Mouse (Mus musculus) lung, embryonic 14.5 days (tissue): ENCODE measurements around the gene Cd34. TPM values are rescaled to one million over a fixed set of nuclear protein-coding genes. Genes with fewer than 3 reads are reported as not detected.

Source experiments
- ATAC-seq: fragments of 200-750 bp; cut with Nextera tagmentation; 2 replicates; pipeline ENCODE4 v1.8.0; 2017; ENCODE audit warnings: mild to moderate bottlenecking, moderate TSS enrichment, moderate library complexity; ENCODE audit not compliant: insufficient read depth
- DNase-seq: peaks from one replicate; pipeline ENCODE4 v3.0.0-alpha.2; 2015
- H3K27ac ChIP-seq: fragments of 300-500 bp; sonication (generic); 2 replicates; pipeline ENCODE4 v1.5.1; 2014; ENCODE audit warnings: low read depth, mild to moderate bottlenecking, moderate library complexity
- H3K27me3 ChIP-seq: fragments of 300-500 bp; sonication (generic); 2 replicates; pipeline ENCODE4 v1.6.1; 2014; ENCODE audit warnings: low read length, control low read depth; ENCODE audit not compliant: insufficient read depth
- H3K36me3 ChIP-seq: fragments of 300-500 bp; sonication (generic); 2 replicates; pipeline ENCODE4 v1.6.1; 2014; ENCODE audit warnings: control low read depth; ENCODE audit not compliant: insufficient read depth
- H3K4me1 ChIP-seq: fragments of 300-500 bp; sonication (generic); 2 replicates; pipeline ENCODE4 v1.6.1; 2014; ENCODE audit warnings: antibody characterized with exemption, control low read depth; ENCODE audit not compliant: insufficient read depth
- H3K4me2 ChIP-seq: fragments of 300-500 bp; sonication (generic); 2 replicates; pipeline ENCODE4 v1.6.1; 2014; ENCODE audit warnings: mild to moderate bottlenecking
- H3K4me3 ChIP-seq: fragments of 300-500 bp; sonication (generic); 2 replicates; pipeline ENCODE4 v1.5.1; 2014; ENCODE audit warnings: low read depth, low read length
- H3K9ac ChIP-seq: fragments of 300-500 bp; sonication (generic); 2 replicates; pipeline ENCODE4 v1.6.1; 2014
- H3K9me3 ChIP-seq: fragments of 300-500 bp; sonication (generic); 2 replicates; pipeline ENCODE4 v1.6.1; 2016; ENCODE audit warnings: low read depth, low read length, control low read depth
- CTCF ChIP-seq: IDR thresholded peaks from 2 replicates; pipeline ENCODE4 v1.5.1; 2016; ENCODE audit warnings: antibody characterized with exemption, low read depth
- WGBS: fragments of 180-500 bp; shearing (Covaris S2); extraction: QIAGEN DNeasy Blood & Tissue Kit; methylation state at CpG from one replicate; pipeline ENCODE4 v1.1.7; 2014; 5-methylcytosine and 5-hydroxymethylcytosine counted together
- polyA plus RNA-seq: library from polyadenylated mRNA; unstranded; fragments of >200 nt; fragmentation: Nextera tagmentation; extraction: Ambion mirVana; gene quantifications from 2 replicates; pipeline ENCODE4 v1.2.1, GENCODE M21; 2014

The Cd34 gene
- polyA plus RNA-seq, 1 experiment from 2014 or later, result 164 TPM

DNA sequence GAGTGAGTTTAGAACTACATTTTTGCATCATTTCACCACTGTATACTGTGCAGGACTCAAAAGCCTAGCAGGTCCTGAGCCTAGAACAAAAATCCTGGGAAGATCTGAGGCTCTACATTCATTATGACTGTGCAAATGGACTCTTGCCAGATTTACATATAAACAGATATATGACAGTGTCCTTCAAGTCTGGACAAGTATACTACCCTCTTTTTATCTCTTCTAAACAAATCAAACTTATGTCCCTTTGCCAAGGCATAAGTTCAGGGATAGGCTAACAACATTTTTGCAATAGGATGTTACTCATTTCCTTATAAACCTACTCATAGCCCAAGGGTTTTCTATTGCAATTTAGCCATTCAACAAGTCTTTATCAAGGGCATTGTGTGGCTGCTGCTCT lies 24.1 kb downstream of the Cd34 start:
- no peaks in the 10 kb centered on the region for H3K9me3 ChIP-seq
- peak; percentile 83 for DNase-seq
- no peak overlapping the region for H3K4me2 ChIP-seq
- H3K27ac ChIP-seq, result no peak overlapping the region
- TF ChIP-seq CTCF, result no peak
- no peak overlapping the region for H3K9ac ChIP-seq
- no peak overlapping the region for H3K4me3 ChIP-seq
- no peaks in the 10 kb centered on the region for H3K4me1 ChIP-seq
- H3K27me3 ChIP-seq, result no peaks in the 10 kb centered on the region
- no peaks in the 10 kb centered on the region for H3K36me3 ChIP-seq
- peak; percentile 90 for ATAC-seq

DNA sequence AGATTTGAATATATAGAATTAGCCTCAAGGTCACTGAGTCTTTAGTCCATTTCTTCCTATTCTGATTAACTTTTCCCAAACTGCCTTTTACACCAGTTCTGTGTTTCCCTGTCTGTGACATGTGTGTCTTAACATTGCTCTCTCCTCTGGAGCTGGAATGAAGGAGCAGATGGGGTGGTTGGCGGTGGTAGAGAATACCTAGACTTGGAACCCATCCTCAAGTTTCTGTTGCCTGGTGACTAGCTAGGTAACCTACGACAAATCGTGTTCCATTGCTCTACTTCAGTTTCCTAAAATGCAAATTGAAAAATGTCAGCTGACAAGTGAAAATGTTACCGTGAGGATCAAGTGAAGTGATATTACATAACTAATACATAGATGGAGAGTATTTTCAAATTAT lies 33.4 kb downstream of the Cd34 start:
- no peaks in the 10 kb centered on the region for H3K27me3 ChIP-seq
- no peak overlapping the region for H3K27ac ChIP-seq
- WGBS, result 87% methylated on average over 4 of the region's 4 CpGs
- TF ChIP-seq CTCF, result no peak
- no peak overlapping the region for H3K9ac ChIP-seq
- H3K36me3 ChIP-seq, result no peaks in the 10 kb centered on the region
- no peaks in the 10 kb centered on the region; the same call in 1 of the 2 replicates for H3K4me1 ChIP-seq
- ATAC-seq (no peak), DNase-seq (no peak)
- H3K4me3 ChIP-seq, result no peak overlapping the region
- no peaks in the 10 kb centered on the region for H3K9me3 ChIP-seq
- no peak overlapping the region for H3K4me2 ChIP-seq

DNA sequence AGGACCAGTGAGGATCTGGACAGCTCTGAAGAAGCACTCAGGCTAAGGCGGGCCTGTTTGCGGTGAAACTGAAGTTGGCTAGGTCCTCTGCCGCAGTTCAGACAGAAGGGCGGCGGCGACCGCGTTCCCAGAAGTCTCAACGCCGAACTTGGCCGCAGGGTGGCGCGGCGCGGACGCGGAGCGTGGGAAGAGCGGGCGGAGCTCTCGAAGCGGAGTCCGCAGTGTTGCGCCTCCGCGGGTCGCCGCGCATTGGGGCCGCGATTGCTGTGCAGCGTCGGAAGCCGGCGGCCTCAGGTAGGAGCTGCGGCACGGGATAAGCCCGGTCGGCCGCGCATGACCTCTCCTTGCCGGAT lies 37.5 kb downstream of the Cd34 start:
- DNase-seq (peak; percentile 95), ATAC-seq (peak; percentile 93)
- WGBS, result 0% methylated on average over 42 of the region's 42 CpGs
- TF ChIP-seq CTCF, result peak; percentile 84
- Histone ChIP-seq H3K9ac (peak overlapping the region; percentile 66), H3K4me3 (peak overlapping the region; percentile 67), H3K27ac (no peak overlapping the region), H3K27me3 (no peaks in the 10 kb centered on the region), H3K4me1 (peaks cover 6% of the 10 kb centered on the region), H3K9me3 (no peaks in the 10 kb centered on the region), H3K4me2 (peak overlapping the region; percentile 95), H3K36me3 (no peaks in the 10 kb centered on the region)

DNA sequence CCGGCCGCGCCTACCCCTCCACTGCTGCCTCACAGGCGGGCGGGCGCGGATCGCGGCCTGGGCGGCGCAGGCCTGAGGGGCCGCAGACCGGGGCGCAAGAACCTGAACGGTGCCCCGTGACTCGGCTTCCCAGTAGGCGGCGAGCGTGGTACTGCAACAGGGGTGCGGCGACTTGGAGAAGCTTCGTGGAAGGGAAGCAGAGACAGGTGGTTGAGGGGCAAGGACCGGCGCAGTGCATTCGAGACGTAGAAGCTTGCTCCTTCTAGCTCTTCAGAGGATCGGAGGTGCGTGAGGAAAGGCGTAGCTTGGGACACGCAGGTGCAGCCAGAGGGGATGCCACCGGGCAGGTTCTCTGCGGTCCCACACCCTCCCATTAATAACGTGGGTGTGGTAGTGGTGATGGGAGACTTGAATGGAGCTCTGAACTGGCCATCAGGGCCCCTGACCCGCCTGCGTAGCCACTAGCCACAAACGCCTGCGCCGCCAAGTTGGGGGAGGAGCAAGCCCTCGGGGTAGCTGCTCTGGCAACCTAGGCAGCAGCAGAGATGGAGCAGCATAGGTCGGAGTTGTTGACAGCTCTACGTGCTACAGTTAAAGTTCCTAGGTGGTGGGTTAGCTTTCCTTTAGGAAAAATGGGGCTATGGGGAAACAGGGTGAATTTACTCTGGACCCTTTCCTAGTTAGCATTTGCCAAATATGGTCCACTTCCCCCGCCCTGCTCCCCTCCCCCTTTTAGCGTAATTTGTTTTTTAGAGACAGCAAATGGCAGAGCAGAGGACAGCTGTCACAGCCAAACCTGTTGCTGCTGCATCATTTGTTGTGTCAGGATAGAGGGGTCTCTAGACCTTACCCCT lies 38.1 kb downstream of the Cd34 start:
- Histone ChIP-seq H3K4me1 (peaks cover 6% of the 10 kb centered on the region), H3K36me3 (no peaks in the 10 kb centered on the region), H3K9ac (peak overlapping the region; percentile 66), H3K27ac (no peak overlapping the region), H3K9me3 (no peaks in the 10 kb centered on the region), H3K4me2 (peak overlapping the region; percentile 95), H3K4me3 (peak overlapping the region; percentile 67), H3K27me3 (no peaks in the 10 kb centered on the region)
- DNase-seq, result peak; percentile 79
- peak; percentile 94 for ATAC-seq
- WGBS, result under 1% methylated on average over 44 of the region's 44 CpGs
- TF ChIP-seq CTCF, result peak; percentile 45

DNA sequence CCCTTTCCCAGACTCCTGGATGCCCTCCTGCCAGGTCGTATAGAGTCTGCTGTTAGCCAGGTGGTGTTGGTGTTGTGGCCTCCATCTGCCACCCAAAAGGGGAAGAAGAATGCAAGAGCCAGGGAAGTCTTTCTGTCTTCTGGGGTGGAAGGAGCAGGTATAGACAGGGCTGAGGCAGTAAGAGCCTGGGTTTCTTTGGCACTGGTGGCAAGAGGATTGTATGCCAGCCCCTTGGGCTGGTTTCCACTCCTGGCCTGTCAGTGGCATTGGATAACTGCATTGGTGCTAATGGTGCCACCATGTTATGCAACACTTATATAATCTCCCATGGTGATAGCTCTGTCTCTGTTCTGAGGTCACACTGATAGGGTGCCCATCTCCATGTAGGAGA lies 38.7 kb downstream of the Cd34 start:
- Histone ChIP-seq H3K27me3 (no peaks in the 10 kb centered on the region), H3K36me3 (no peaks in the 10 kb centered on the region), H3K27ac (no peak overlapping the region), H3K9me3 (no peaks in the 10 kb centered on the region), H3K4me1 (peaks cover 6% of the 10 kb centered on the region), H3K9ac (no peak overlapping the region), H3K4me3 (peak overlapping the region; percentile 67; the same call in 1 of the 2 replicates), H3K4me2 (peak overlapping the region; percentile 95)
- 5% methylated on average over 1 of the region's 1 CpGs for WGBS
- no peak for DNase-seq
- TF ChIP-seq CTCF, result no peak
- ATAC-seq, result no peak

DNA sequence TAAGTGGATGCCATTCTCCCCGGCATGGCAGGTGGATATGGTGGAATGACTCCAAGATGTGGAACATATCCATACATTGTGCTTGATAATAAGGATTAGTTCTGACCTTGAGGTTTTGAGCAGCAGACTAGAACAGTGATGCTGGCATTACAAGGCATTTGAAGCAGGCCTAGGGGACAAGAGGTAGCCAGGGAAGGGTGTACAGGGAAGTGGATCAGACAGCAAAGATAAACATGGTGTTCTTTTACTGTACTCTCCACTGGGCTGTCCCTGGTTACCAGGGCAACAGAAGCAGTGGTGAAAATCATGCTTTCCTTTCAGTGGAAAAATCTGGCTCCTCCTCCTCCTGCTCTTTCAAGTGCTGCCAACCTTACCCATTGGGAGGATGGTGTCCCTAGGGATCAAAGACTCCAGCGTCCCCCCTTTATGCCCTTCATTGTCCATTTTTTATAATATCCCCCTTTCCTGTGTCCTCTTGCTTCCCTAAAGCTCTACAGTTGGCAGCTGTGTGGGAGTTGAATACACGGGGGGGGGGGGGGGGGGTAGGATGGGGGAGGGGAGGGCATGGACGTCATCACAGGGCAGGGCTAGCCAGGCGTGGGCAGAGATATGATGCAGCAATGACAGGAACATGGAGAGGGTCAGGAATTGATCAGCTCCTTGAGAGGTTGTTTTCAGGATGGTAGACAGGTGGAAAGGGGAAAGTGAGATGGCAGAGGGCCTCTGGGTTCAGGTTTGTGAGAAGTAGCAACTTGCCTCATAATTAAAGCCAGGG lies 39.5 kb downstream of the Cd34 start:
- Histone ChIP-seq H3K9ac (no peak overlapping the region), H3K27me3 (no peaks in the 10 kb centered on the region), H3K27ac (no peak overlapping the region), H3K4me1 (peaks cover 6% of the 10 kb centered on the region), H3K4me2 (0 out of 2 replicates have a peak overlapping the region, but pooled peaks have one; percentile 7), H3K4me3 (no peak overlapping the region), H3K36me3 (no peaks in the 10 kb centered on the region), H3K9me3 (no peaks in the 10 kb centered on the region)
- ATAC-seq (no peak), DNase-seq (peak; percentile 43)
- TF ChIP-seq CTCF, result no peak
- WGBS, result 36% methylated on average over 5 of the region's 5 CpGs

DNA sequence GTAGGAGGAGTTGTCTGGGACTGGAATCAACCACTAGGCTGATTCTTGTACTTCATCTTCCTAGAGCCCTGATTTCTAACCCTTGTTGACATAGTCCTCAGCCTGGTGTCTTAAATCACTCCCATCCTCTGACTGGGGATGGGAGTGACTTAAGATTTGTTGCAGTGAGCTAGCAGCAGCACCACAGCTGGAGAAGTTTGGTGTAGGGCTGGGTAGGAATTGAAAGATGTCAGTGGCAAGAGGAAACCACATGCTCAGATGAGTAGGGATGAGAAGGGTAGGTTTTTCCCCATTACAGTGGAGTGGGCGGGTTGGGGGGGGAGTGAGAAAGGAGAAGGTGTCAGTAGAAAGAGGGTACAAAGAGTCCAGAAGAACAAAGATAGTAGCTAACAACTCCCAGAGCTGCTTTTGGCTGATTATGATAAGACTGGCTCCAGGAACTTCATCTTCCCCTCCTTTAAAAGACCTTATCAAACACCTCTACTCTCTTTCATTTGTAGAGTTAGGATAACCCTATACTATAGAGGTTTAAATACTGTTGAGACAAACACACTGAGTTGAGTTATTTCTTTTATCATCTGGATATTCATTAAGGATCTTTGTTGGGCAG lies 42.3 kb downstream of the Cd34 start:
- Histone ChIP-seq H3K4me2 (no peak overlapping the region), H3K27me3 (no peaks in the 10 kb centered on the region), H3K9me3 (no peaks in the 10 kb centered on the region), H3K4me1 (peaks cover 6% of the 10 kb centered on the region), H3K4me3 (no peak overlapping the region), H3K9ac (no peak overlapping the region), H3K27ac (no peak overlapping the region), H3K36me3 (no peaks in the 10 kb centered on the region)
- no peak for DNase-seq
- WGBS, result 56% methylated on average over 1 of the region's 1 CpGs
- no peak for TF ChIP-seq CTCF
- no peak for ATAC-seq
